Mouse (Mus musculus): ENCODE measurements at regions not wholly inside any gene's neighbourhood (a gene's known extent, or its start where the extent isn't known, plus 50 kb on each side); places are given as distances from the start of the nearest gene placed in this dataset.

DNA sequence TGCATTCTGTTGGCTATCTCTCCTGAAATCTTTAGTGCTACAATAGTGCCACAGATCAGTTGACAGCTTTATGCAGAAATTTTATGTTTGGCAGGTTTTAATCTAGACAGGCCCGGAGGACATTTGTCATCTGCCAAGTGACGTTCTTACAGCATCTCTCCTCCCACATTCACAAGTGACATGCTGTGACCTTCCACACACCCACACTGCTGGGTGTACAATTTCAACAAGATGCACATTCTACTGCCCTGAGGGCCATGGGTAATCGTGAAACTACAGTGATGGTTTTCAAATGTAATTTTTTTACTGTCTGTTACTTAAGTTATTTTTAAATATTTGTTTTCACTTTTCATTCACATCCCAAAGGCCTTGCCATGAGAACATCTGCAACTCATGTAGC is 639.2 kb upstream of the Gm11114 start:
- 74% methylated on average over 3 of the region's 3 CpGs for WGBS
- H3K9me3 ChIP-seq: no peaks in the 10 kb centered on the region
- no peaks in the 10 kb centered on the region for H3K36me3 ChIP-seq
- H3K4me2 ChIP-seq: no peak overlapping the region
- no peaks in the 10 kb centered on the region for H3K4me1 ChIP-seq (replicated peaks)
- H3K27me3 ChIP-seq: no peaks in the 10 kb centered on the region
- no peak overlapping the region for H3K4me3 ChIP-seq
- H3K9ac ChIP-seq: no peak overlapping the region
- no peak overlapping the region for H3K27ac ChIP-seq (replicated peaks)
- ATAC-seq (ENCODE audit: low FRiP score, low read depth): no peak

GRCm38 (mm10) chr9:84678416-84678815 is 634.2 kb upstream of the Gm11114 start:
- Histone ChIP-seq H3K36me3 (no peaks in the 10 kb centered on the region), H3K4me2 (no peak overlapping the region), H3K27me3 (no peaks in the 10 kb centered on the region), H3K4me1 (replicated peaks) (no peaks in the 10 kb centered on the region), H3K27ac (replicated peaks) (no peak overlapping the region), H3K9me3 (no peaks in the 10 kb centered on the region), H3K4me3 (no peak overlapping the region), H3K9ac (no peak overlapping the region)
- 93% methylated on average over 1 of the region's 1 CpGs for WGBS
- no peak for ATAC-seq (ENCODE audit: low FRiP score, low read depth)

DNA sequence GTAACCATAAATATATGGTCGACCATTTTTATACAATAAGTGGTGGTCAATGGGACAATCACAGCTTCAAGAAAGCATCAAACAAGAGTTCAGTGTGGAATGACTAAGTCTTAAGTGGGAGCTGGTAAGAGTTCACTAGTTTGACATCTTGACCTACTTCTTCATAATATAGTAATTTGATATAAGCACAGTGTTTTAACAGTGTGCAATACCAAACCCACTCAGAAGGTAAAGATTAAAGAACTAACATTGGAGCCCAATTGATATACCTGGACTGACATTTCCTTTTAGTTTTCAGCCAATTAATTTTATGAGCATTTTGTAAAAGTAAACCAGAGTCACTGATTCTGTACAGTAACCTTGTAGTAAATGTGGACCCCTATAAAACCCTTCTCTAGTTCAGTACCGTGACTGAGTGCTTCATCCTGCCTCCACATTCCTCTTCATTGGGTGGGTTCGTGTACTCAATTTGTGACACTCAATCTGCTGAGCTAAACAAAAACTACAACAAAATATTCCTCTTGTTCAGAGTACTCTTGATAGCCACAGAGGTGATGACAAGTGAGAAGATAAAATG is 593.9 kb upstream of the Gm11114 start:
- Histone ChIP-seq H3K4me1 (replicated peaks) (no peaks in the 10 kb centered on the region), H3K9me3 (no peaks in the 10 kb centered on the region), H3K9ac (no peak overlapping the region), H3K36me3 (no peaks in the 10 kb centered on the region), H3K4me3 (no peak overlapping the region), H3K27ac (replicated peaks) (no peak overlapping the region), H3K27me3 (no peaks in the 10 kb centered on the region), H3K4me2 (no peak overlapping the region)
- WGBS: 87% methylated on average over 3 of the region's 3 CpGs
- no peak for ATAC-seq (ENCODE audit: low FRiP score, low read depth)

GRCm38 (mm10) chr9:84719396-84719795 is 593.2 kb upstream of the Gm11114 start:
- Histone ChIP-seq H3K4me1 (replicated peaks) (no peaks in the 10 kb centered on the region), H3K9ac (no peak overlapping the region), H3K27ac (replicated peaks) (no peak overlapping the region), H3K9me3 (no peaks in the 10 kb centered on the region), H3K36me3 (no peaks in the 10 kb centered on the region), H3K4me3 (no peak overlapping the region), H3K4me2 (no peak overlapping the region), H3K27me3 (no peaks in the 10 kb centered on the region)
- 93% methylated on average over 3 of the region's 3 CpGs for WGBS
- ATAC-seq (ENCODE audit: low FRiP score, low read depth): no peak

DNA sequence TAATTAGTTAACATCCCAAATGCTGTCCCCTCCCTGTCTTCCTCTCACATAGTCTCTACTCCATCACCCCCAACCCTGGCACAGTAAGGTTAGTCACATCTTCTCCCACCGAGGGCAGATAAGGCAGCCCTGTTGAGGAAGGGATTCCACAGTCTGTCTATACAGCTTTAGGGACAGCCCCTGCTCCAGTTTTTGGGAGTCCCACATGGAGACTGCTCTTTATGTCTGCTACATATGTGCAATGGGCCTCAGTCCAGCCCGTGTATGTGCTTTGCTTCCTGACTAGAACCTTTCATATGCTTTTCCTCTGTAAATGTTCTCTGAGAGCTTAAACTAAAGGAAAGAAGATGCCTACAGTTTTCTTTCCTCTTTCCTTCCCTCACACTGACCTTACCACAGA is 592.1 kb upstream of the Gm11114 start:
- H3K4me2 ChIP-seq: no peak overlapping the region
- ATAC-seq (ENCODE audit: low FRiP score, low read depth): no peak
- no peaks in the 10 kb centered on the region for H3K36me3 ChIP-seq
- no peak overlapping the region for H3K4me3 ChIP-seq
- no peaks in the 10 kb centered on the region for H3K27me3 ChIP-seq
- H3K9ac ChIP-seq: no peak overlapping the region
- WGBS: 77% methylated on average over 2 of the region's 2 CpGs
- H3K9me3 ChIP-seq: no peaks in the 10 kb centered on the region
- H3K27ac ChIP-seq (replicated peaks): no peak overlapping the region
- no peaks in the 10 kb centered on the region for H3K4me1 ChIP-seq (replicated peaks)

DNA sequence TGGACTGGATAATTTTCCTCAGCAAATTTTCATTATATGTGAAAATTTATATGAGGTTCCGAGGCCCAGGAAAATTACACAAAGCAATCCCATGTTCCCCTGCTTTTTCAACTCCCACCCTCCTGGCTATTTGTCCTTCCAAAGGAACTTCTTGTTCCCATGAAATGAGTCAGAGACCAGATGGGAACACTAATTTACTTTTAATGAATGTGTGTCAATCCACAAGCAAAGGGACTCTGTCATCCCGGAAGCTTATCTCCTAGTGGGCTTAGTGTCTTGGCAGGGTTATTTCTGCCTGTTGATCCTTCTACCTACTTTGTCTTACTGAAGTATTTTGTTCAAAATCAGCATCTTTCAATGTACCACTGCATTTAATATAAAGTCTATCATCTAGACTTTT is 573.3 kb upstream of the Gm11114 start:
- ATAC-seq (ENCODE audit: low FRiP score, low read depth): no peak
- 58% methylated on average over 2 of the region's 2 CpGs for WGBS
- Histone ChIP-seq H3K9ac (no peak overlapping the region), H3K9me3 (no peaks in the 10 kb centered on the region), H3K27me3 (no peaks in the 10 kb centered on the region), H3K4me1 (replicated peaks) (no peaks in the 10 kb centered on the region), H3K4me3 (no peak overlapping the region), H3K27ac (replicated peaks) (no peak overlapping the region), H3K4me2 (no peak overlapping the region), H3K36me3 (no peaks in the 10 kb centered on the region)

- H3K4me1 ChIP-seq (replicated peaks): no peaks in the 10 kb centered on the region
- ATAC-seq (ENCODE audit: low FRiP score, low read depth): no peak
- H3K4me3 ChIP-seq: no peak overlapping the region
- no peak overlapping the region for H3K27ac ChIP-seq (replicated peaks)
- H3K9ac ChIP-seq: no peak overlapping the region
- 62% methylated on average over 2 of the region's 2 CpGs for WGBS
- no peaks in the 10 kb centered on the region for H3K27me3 ChIP-seq
- no peaks in the 10 kb centered on the region for H3K9me3 ChIP-seq
- H3K36me3 ChIP-seq: no peaks in the 10 kb centered on the region
- no peak overlapping the region for H3K4me2 ChIP-seq
These were observed 572.2 kb upstream of the Gm11114 start for GRCm38 (mm10) chr9:84740336-84740735.

- Histone ChIP-seq H3K4me1 (replicated peaks) (no peaks in the 10 kb centered on the region), H3K4me2 (no peak overlapping the region), H3K4me3 (no peak overlapping the region), H3K36me3 (no peaks in the 10 kb centered on the region), H3K9ac (no peak overlapping the region), H3K27me3 (no peaks in the 10 kb centered on the region), H3K9me3 (no peaks in the 10 kb centered on the region), H3K27ac (replicated peaks) (no peak overlapping the region)
- WGBS: 70% methylated on average over 1 of the region's 1 CpGs
- ATAC-seq (ENCODE audit: low FRiP score, low read depth): no peak
These were observed 558.2 kb upstream of the Gm11114 start for GRCm38 (mm10) chr9:84754332-84754731.

DNA sequence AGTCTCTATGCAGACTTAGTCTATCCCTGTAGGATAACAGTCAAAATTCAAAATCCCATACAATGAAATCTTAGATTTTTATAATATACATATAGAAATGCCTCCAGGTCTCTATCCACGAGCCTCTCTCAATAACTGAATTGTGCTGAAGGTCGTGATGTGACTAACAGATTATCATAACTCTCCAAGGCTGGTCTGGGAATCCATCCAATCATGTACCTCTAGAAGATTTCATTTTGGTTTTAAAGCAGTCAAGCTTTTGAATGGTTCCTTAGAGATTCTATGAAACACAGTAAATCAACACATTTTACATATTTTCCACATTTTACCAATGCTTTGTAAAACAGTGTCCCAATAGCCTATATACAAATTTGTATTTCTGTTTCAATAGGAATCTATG is 557.7 kb upstream of the Gm11114 start:
- 51% methylated on average over 2 of the region's 2 CpGs for WGBS
- no peak overlapping the region for H3K9ac ChIP-seq

DNA sequence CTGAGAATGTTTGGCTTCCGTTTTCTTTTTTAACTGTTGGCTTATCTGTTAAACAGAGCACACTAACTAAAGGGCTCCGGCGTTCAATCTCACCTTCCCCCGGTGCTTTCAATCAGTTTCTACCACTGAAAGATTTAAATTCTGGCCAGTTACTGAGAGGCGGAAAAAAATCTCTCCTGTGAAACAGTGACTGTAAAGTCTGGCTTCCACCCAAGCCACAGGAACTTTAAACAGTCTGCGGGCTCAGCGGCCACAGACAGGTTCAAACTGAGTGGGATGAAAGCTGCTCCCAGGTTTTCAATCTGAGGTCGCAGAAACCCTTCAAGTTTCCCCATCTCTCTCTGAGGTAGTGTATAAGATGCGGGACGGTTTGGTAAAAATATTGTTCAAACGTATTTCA is 538.2 kb upstream of the Gm11114 start:
- Histone ChIP-seq H3K27me3 (no peaks in the 10 kb centered on the region), H3K4me1 (replicated peaks) (no peaks in the 10 kb centered on the region), H3K4me3 (no peak overlapping the region), H3K36me3 (no peaks in the 10 kb centered on the region), H3K27ac (replicated peaks) (no peak overlapping the region), H3K4me2 (no peak overlapping the region), H3K9me3 (no peaks in the 10 kb centered on the region), H3K9ac (no peak overlapping the region)
- 82% methylated on average over 11 of the region's 11 CpGs for WGBS
- no peak for ATAC-seq (ENCODE audit: low FRiP score, low read depth)

More for the DNA sequence above, 557.7 kb upstream of the Gm11114 start:
- no peaks in the 10 kb centered on the region for H3K36me3 ChIP-seq
- H3K4me1 ChIP-seq (replicated peaks): no peaks in the 10 kb centered on the region
- H3K27ac ChIP-seq (replicated peaks): no peak overlapping the region
- H3K4me2 ChIP-seq: no peak overlapping the region
- ATAC-seq (ENCODE audit: low FRiP score, low read depth): no peak
- H3K4me3 ChIP-seq: no peak overlapping the region
- H3K27me3 ChIP-seq: no peaks in the 10 kb centered on the region
- H3K9me3 ChIP-seq: no peaks in the 10 kb centered on the region

GRCm38 (mm10) chr9:84775190-84775589 is 537.4 kb upstream of the Gm11114 start:
- no peak overlapping the region for H3K9ac ChIP-seq
- no peak overlapping the region for H3K4me3 ChIP-seq
- ATAC-seq (ENCODE audit: low FRiP score, low read depth): no peak
- whole genome bisulfite sequencing: 84% methylated on average over 2 of the region's 2 CpGs
- no peaks in the 10 kb centered on the region for H3K4me1 ChIP-seq (replicated peaks)
- H3K27me3 ChIP-seq: no peaks in the 10 kb centered on the region
- H3K36me3 ChIP-seq: no peaks in the 10 kb centered on the region
- H3K9me3 ChIP-seq: no peaks in the 10 kb centered on the region
- no peak overlapping the region for H3K4me2 ChIP-seq
- H3K27ac ChIP-seq (replicated peaks): no peak overlapping the region

DNA sequence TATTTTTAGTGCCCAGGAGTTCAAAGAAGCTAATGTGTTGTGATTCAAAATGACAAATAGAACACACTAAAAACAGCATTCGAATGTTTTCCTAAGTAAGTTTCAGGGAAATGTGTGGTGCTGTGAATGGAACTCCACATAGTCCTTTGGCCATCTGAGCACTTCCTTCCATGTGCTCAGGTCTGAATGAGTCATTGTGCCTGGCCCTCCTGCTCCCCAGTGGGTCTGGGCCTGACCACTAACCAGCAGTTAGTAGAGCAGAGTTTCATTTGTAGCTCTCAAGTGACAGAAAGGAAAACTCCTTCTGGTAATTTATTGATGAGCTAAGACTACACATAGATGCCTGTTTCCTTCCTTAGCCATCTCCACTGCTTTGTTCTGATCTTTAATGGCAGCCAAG is 533.4 kb upstream of the Gm11114 start:
- no peak overlapping the region for H3K4me2 ChIP-seq
- H3K9me3 ChIP-seq: no peaks in the 10 kb centered on the region
- no peak overlapping the region for H3K27ac ChIP-seq (replicated peaks)
- no peak overlapping the region for H3K4me3 ChIP-seq
- WGBS: 90% methylated on average over 1 of the region's 1 CpGs
- H3K27me3 ChIP-seq: no peaks in the 10 kb centered on the region
- ATAC-seq (ENCODE audit: low FRiP score, low read depth): no peak
- no peaks in the 10 kb centered on the region for H3K36me3 ChIP-seq
- no peak overlapping the region for H3K9ac ChIP-seq
- no peaks in the 10 kb centered on the region for H3K4me1 ChIP-seq (replicated peaks)

DNA sequence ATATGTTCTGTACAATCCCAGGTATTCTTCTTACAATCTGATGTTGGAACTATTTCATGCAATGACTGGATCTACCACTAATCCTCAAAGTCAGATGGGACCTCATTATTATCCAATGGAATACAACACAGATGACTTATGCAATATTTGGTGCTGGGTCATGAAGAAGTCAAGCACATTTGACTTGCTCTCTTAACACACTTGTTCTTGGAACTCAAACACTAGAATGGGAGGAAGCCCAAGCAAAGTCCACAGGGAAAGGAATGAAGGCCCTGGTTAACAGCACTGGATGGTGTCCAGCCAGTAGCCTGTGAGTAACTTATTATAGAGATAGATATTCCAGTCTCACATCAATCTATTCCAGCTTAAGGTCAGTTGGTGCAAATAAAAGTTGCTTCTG is 486.8 kb upstream of the Gm11114 start:
- H3K4me2 ChIP-seq: no peak overlapping the region
- no peaks in the 10 kb centered on the region for H3K9me3 ChIP-seq
- no peak overlapping the region for H3K27ac ChIP-seq (replicated peaks)
- H3K4me1 ChIP-seq (replicated peaks): no peaks in the 10 kb centered on the region
- no peaks in the 10 kb centered on the region for H3K36me3 ChIP-seq
- H3K9ac ChIP-seq: no peak overlapping the region
- no peaks in the 10 kb centered on the region for H3K27me3 ChIP-seq
- no peak for ATAC-seq (ENCODE audit: low FRiP score, low read depth)
- H3K4me3 ChIP-seq: no peak overlapping the region

Data from hindbrain, embryonic 15.5 days (tissue).